26 mouse cellular contexts compared by ENCODE assay signal in genomic region chr14:60721938-60722337, GRCm38 (mm10). TPM values are rescaled to one million over a fixed set of nuclear protein-coding genes. Genes with fewer than 3 reads are reported as not detected.
DNase-seq lines count a peak whose midpoint lies in the region; ATAC-seq and TF ChIP-seq lines count a peak whose summit lies in the region.
"Had no signal": no experiment of that assay in that cellular context is flagged by ENCODE, and none has a peak within 500 bp of the region (broad histone marks: within the 10 kb centered on the region; RNA-seq: fewer than 3 reads in every experiment).

No protein-coding gene starts in this region.

- peak overlapping the region; percentile 52 for H3K27ac ChIP-seq in embryonic facial prominence, embryonic 14.5 days (replicated peaks; ENCODE audit: low read depth, low read length)
- no peak overlapping the region for H3K27ac ChIP-seq in embryonic facial prominence, embryonic 10.5 days (replicated peaks)
- H3K27ac ChIP-seq in liver, embryonic 13.5 days = peak overlapping the region; percentile 5; the same call in 1 of the 2 replicates
- H3K27ac ChIP-seq in liver, embryonic 11.5 days (ENCODE audit: low read depth, low read length) = no peak overlapping the region
- H3K27ac ChIP-seq in intestine, postnatal 0 days (ENCODE audit: low read depth, low read length) = no peak overlapping the region
- H3K27ac ChIP-seq: embryonic facial prominence, embryonic 12.5 days; forebrain, embryonic 13.5 days; hindbrain, embryonic 12.5 days; left cerebral cortex, adult 2 months; liver, embryonic 14.5 days; macrophage; midbrain, embryonic 12.5 days had no signal

- H3K9ac ChIP-seq in embryonic facial prominence, embryonic 14.5 days (ENCODE audit: low read depth, low read length) = no peak overlapping the region
- no peak overlapping the region for H3K9ac ChIP-seq in liver, embryonic 13.5 days
- no peak overlapping the region for H3K9ac ChIP-seq in liver, embryonic 11.5 days (ENCODE audit: low read depth, low read length)
- H3K9ac ChIP-seq in intestine, postnatal 0 days (ENCODE audit: low read depth, low read length) = no peak overlapping the region
- H3K9ac ChIP-seq: embryonic facial prominence, embryonic 12.5 days; forebrain, embryonic 13.5 days; heart, embryonic 12.5 days; hindbrain, embryonic 12.5 days; liver, embryonic 14.5 days; midbrain, embryonic 12.5 days had no signal

- no peak overlapping the region for H3K4me2 ChIP-seq in embryonic facial prominence, embryonic 14.5 days (ENCODE audit: low read depth, low read length)
- no peak overlapping the region for H3K4me2 ChIP-seq in liver, embryonic 13.5 days
- H3K4me2 ChIP-seq in liver, embryonic 11.5 days = no peak overlapping the region
- no peak overlapping the region for H3K4me2 ChIP-seq in intestine, postnatal 0 days (replicated peaks; ENCODE audit: low read depth)
- H3K4me2 ChIP-seq: embryonic facial prominence, embryonic 12.5 days; forebrain, embryonic 13.5 days; heart, embryonic 12.5 days; hindbrain, embryonic 12.5 days; midbrain, embryonic 12.5 days had no signal

- no peaks in the 10 kb centered on the region for H3K36me3 ChIP-seq in embryonic facial prominence, embryonic 14.5 days (ENCODE audit: control insufficient read depth, insufficient read depth, low read length)
- peaks cover 6% of the 10 kb centered on the region; the same call in 1 of the 2 replicates for H3K36me3 ChIP-seq in embryonic facial prominence, embryonic 10.5 days (replicated peaks)
- H3K36me3 ChIP-seq in liver, embryonic 13.5 days = peaks cover 4% of the 10 kb centered on the region; the same call in 1 of the 2 replicates
- no peaks in the 10 kb centered on the region for H3K36me3 ChIP-seq in liver, embryonic 11.5 days (ENCODE audit: control insufficient read depth, insufficient read depth, low read length)
- peaks cover 10% of the 10 kb centered on the region; the same call in 1 of the 2 replicates for H3K36me3 ChIP-seq in intestine, postnatal 0 days (ENCODE audit: control insufficient read depth, insufficient read depth)
- H3K36me3 ChIP-seq: embryonic facial prominence, embryonic 12.5 days; heart, embryonic 12.5 days; hindbrain, embryonic 12.5 days had no signal

- H3K9me3 ChIP-seq in embryonic facial prominence, embryonic 14.5 days (ENCODE audit: control insufficient read depth, low read length) = no peaks in the 10 kb centered on the region
- no peaks in the 10 kb centered on the region for H3K9me3 ChIP-seq in embryonic facial prominence, embryonic 10.5 days
- H3K9me3 ChIP-seq in liver, embryonic 13.5 days (replicated peaks) = no peaks in the 10 kb centered on the region
- no peaks in the 10 kb centered on the region for H3K9me3 ChIP-seq in liver, embryonic 11.5 days (ENCODE audit: control insufficient read depth, low read length)
- H3K9me3 ChIP-seq in intestine, postnatal 0 days (ENCODE audit: control insufficient read depth) = no peaks in the 10 kb centered on the region
- H3K9me3 ChIP-seq: embryonic facial prominence, embryonic 12.5 days; forebrain, embryonic 13.5 days; heart, embryonic 12.5 days; hindbrain, embryonic 12.5 days; midbrain, embryonic 12.5 days had no signal

- H3K27me3 ChIP-seq in embryonic facial prominence, embryonic 14.5 days (replicated peaks; ENCODE audit: control insufficient read depth, insufficient read depth, low read length) = no peaks in the 10 kb centered on the region
- H3K27me3 ChIP-seq in embryonic facial prominence, embryonic 10.5 days (replicated peaks; ENCODE audit: low read depth, poor library complexity, severe bottlenecking) = no peaks in the 10 kb centered on the region
- H3K27me3 ChIP-seq in liver, embryonic 13.5 days = no peaks in the 10 kb centered on the region
- H3K27me3 ChIP-seq in liver, embryonic 11.5 days (replicated peaks; ENCODE audit: control insufficient read depth, insufficient read depth, low read length) = no peaks in the 10 kb centered on the region
- H3K27me3 ChIP-seq in intestine, postnatal 0 days (replicated peaks; ENCODE audit: control insufficient read depth, insufficient read depth, low read length) = no peaks in the 10 kb centered on the region
- H3K27me3 ChIP-seq: embryonic facial prominence, embryonic 12.5 days; forebrain, embryonic 13.5 days; heart, embryonic 12.5 days; hindbrain, embryonic 12.5 days; midbrain, embryonic 12.5 days had no signal

- ATAC-seq in embryonic facial prominence, embryonic 14.5 days (ENCODE audit: low read depth) = no peak
- ATAC-seq in liver, embryonic 13.5 days (ENCODE audit: low read depth) = no peak
- no peak for ATAC-seq in liver, embryonic 11.5 days (replicated peaks; ENCODE audit: low FRiP score)
- ATAC-seq in hematopoietic stem cell, adult 5-6 weeks (replicated peaks in 1 of 2; ENCODE audit: insufficient read depth in 1 of 2, low FRiP score in 2 of 2, low TSS enrichment in 1 of 2, low read depth in 1 of 2, poor library complexity in 2 of 2, severe bottlenecking in 2 of 2) = peak; percentile 21 to 35; a peak in 3 of 4 replicates
- ATAC-seq in intestine, postnatal 0 days = no peak
- ATAC-seq: forebrain, embryonic 13.5 days; lung, postnatal 0 days had no signal

- TF ChIP-seq CTCF in intestine, postnatal 0 days (IDR thresholded peaks at IDR 0.05; ENCODE audit: low read depth) = no peak

- peaks cover 8% of the 10 kb centered on the region for H3K4me1 ChIP-seq in embryonic facial prominence, embryonic 14.5 days (ENCODE audit: control insufficient read depth, insufficient read depth, low read length)
- H3K4me1 ChIP-seq in embryonic facial prominence, embryonic 10.5 days = peaks cover 20% of the 10 kb centered on the region
- peaks cover 32% of the 10 kb centered on the region for H3K4me1 ChIP-seq in liver, embryonic 13.5 days (replicated peaks)
- no peaks in the 10 kb centered on the region; the same call in 1 of the 2 replicates for H3K4me1 ChIP-seq in liver, embryonic 11.5 days (replicated peaks; ENCODE audit: control insufficient read depth, insufficient read depth, low read length)
- peaks cover 9% of the 10 kb centered on the region; the same call in 1 of the 2 replicates for H3K4me1 ChIP-seq in intestine, postnatal 0 days (replicated peaks; ENCODE audit: control insufficient read depth, insufficient read depth, low read length)
- H3K4me1 ChIP-seq: midbrain, embryonic 12.5 days had no signal

- DNase-seq in embryonic facial prominence, embryonic 14.5 days (ENCODE audit: low spot score) = no peak
- no peak for DNase-seq in embryonic facial prominence, embryonic 10.5 days (ENCODE audit: low spot score)
- no peak for DNase-seq in liver, embryonic 13.5 days
- DNase-seq in liver, embryonic 11.5 days (ENCODE audit: low spot score) = no peak
- DNase-seq in 416B (ENCODE audit: low read depth) = peak; percentile 62
- no peak for DNase-seq in right cerebral cortex, postnatal 36 days (ENCODE audit: low spot score in 2 of 2)
- DNase-seq: adrenal gland, postnatal 25 days; cerebellum, adult 9-11 months; gastrocnemius, postnatal 10 days; heart, adult 11 months; heart, postnatal 14 days; kidney, adult 18-20 months; kidney, postnatal 10 days; left cerebral cortex, postnatal 4 days had no signal

- H3K4me3 ChIP-seq in embryonic facial prominence, embryonic 14.5 days (ENCODE audit: low read depth, low read length) = no peak overlapping the region
- H3K4me3 ChIP-seq in embryonic facial prominence, embryonic 10.5 days = no peak overlapping the region
- no peak overlapping the region for H3K4me3 ChIP-seq in liver, embryonic 13.5 days (replicated peaks)
- H3K4me3 ChIP-seq in liver, embryonic 11.5 days (ENCODE audit: low read depth, low read length) = no peak overlapping the region
- no peak overlapping the region for H3K4me3 ChIP-seq in intestine, postnatal 0 days (ENCODE audit: low read depth, low read length)
- H3K4me3 ChIP-seq: embryonic facial prominence, embryonic 12.5 days; forebrain, embryonic 13.5 days; heart, embryonic 12.5 days; hindbrain, embryonic 12.5 days; left cerebral cortex, adult 2 months; midbrain, embryonic 12.5 days had no signal

- 62% methylated on average over 3 of the region's 3 CpGs for WGBS in embryonic facial prominence, embryonic 14.5 days
- WGBS in embryonic facial prominence, embryonic 10.5 days = 77% methylated on average over 3 of the region's 3 CpGs
- WGBS in liver, embryonic 13.5 days (ENCODE audit: insufficient replicate concordance) = 36% methylated on average over 3 of the region's 3 CpGs
- 50% methylated on average over 3 of the region's 3 CpGs for WGBS in liver, embryonic 11.5 days
- WGBS in intestine, postnatal 0 days = 63% methylated on average over 3 of the region's 3 CpGs

RNA-seq across cellular contexts. Expression of gene C1qtnf9, which starts 46.0 kb away (rescaled TPM):
- 0.97 and 1.3 TPM in 2 replicates for polyA plus RNA-seq in embryonic facial prominence, embryonic 14.5 days (2014; fragmentation: Nextera tagmentation; extraction: Ambion mirVana)
- polyA plus RNA-seq in embryonic facial prominence, embryonic 10.5 days (2016; fragmentation: Nextera tagmentation; extraction: Ambion mirVana) = 0.15 and 0.18 TPM in 2 replicates
- polyA plus RNA-seq in liver, embryonic 13.5 days (2015; fragmentation: Nextera tagmentation; extraction: Ambion mirVana) = 0.13 and 0.16 TPM in 2 replicates
- 0.09 and 0.19 TPM in 2 replicates for polyA plus RNA-seq in liver, embryonic 11.5 days (2014; fragmentation: Nextera tagmentation; extraction: Ambion mirVana)
- total RNA-seq in hematopoietic stem cell, adult 5-6 weeks (2017) = not detected in 2 replicates
- polyA plus RNA-seq in intestine, postnatal 0 days (2015; fragmentation: Nextera tagmentation; extraction: Ambion mirVana) = 1.4 and 1.6 TPM in 2 replicates
- total RNA-seq: monocyte, adult 5-6 weeks had no signal
- polyA plus RNA-seq: macrophage had no signal

Comparison
In these comparisons a context has a peak if more than half of its experiments do, and no peak if none do; other contexts are left out.
1. H3K27ac ChIP-seq: peak in embryonic facial prominence, embryonic 14.5 days (single experiment) and liver, embryonic 13.5 days (single experiment); none in embryonic facial prominence, embryonic 10.5 days (single experiment), liver, embryonic 11.5 days (single experiment) and intestine, postnatal 0 days (single experiment).
2. ATAC-seq: peak in hematopoietic stem cell, adult 5-6 weeks (2 of 2); none in embryonic facial prominence, embryonic 14.5 days (single experiment), liver, embryonic 13.5 days (single experiment), liver, embryonic 11.5 days (single experiment) and intestine, postnatal 0 days (single experiment).